In the genomic region with DNA sequence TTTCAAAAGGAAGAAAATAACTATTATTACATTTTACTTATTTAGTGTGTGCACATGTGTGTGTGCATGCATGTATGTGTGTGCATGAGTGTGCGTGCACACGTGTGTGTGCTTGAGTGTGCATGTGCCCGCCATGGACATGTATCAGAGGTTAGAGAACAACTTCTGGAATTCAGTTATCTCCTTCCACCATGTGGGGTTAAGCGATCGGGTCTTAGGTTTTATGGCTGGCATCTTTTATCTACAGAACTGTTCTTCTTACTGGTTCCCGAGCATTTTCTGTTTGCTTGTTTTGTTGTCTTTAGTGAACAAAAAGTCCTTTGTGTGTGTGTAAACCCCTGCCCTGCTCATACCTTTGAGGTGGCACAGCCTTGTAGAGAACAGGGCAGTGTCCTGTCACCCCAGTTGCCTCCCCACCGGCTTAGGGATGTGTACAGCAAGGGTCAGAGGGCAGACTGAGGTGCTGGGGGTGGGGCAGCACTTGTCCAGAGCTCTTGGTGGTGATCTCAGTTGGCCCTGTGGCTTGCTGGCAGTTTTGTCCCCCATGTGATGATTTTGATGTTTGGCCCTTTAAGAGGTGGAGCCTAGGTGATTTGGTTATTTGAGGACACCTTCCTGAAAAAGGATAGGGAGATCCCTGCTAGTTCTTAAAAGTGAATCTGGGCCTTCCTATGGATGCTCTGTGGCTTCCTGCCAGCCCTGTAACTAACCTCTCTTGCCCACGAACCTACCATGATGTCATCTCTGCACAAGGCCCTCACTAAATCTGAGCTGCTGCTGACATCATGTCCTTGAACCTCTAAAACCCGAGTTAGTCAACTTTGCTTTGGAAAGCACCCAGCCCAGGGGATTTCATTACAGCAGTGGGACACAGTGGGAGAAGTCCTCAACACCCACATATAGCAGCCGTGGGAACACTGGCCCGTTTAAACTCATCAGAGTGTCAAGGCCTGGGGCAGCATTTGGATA, we compare ENCODE assay signal across 9 mouse cellular contexts. TPM values are rescaled to one million over a fixed set of nuclear protein-coding genes. Genes with fewer than 3 reads are reported as not detected.
DNase-seq lines count a peak whose midpoint lies in the region; ATAC-seq and TF ChIP-seq lines count a peak whose summit lies in the region.
"Had no signal": no experiment of that assay in that cellular context is flagged by ENCODE, and none has a peak within 500 bp of the region (broad histone marks: within the 10 kb centered on the region; RNA-seq: fewer than 3 reads in every experiment).

No protein-coding gene starts in this region.

- 67% methylated on average over 11 of the region's 11 CpGs for WGBS in spleen, adult 2 months
- WGBS in limb, embryonic 15.5 days: 60% methylated on average over 11 of the region's 11 CpGs

- H3K27me3 ChIP-seq in spleen, adult 2 months (ENCODE audit: control insufficient read depth, insufficient read depth, low read length): no peaks in the 10 kb centered on the region
- H3K27me3 ChIP-seq in limb, embryonic 15.5 days: no peaks in the 10 kb centered on the region

- ATAC-seq in cerebellum, adult (ENCODE audit: insufficient number of reproducible peaks, low FRiP score, low TSS enrichment): no peak
- no peak for ATAC-seq in limb, embryonic 15.5 days (ENCODE audit: insufficient number of reproducible peaks, low FRiP score, low TSS enrichment, low read depth)

- peak; percentile 45 for DNase-seq in cerebellum, adult 11-12 months
- no peak for DNase-seq in spleen, adult 2 months (ENCODE audit: low read depth in 1 of 2, low spot score in 2 of 2)
- no peak for DNase-seq in spleen, adult 12 weeks (ENCODE audit: low spot score)
- no peak for DNase-seq in frontal cortex, postnatal 10 days (ENCODE audit: low spot score in 2 of 2)
- DNase-seq in spleen, postnatal 10 days (ENCODE audit: low spot score in 2 of 2): no peak
- DNase-seq in testis, postnatal 10 days (ENCODE audit: low spot score): no peak
- DNase-seq: B cell, adult 2 months had no signal

- peak overlapping the region; percentile 3; the same call in 1 of the 2 replicates for H3K4me2 ChIP-seq in limb, embryonic 15.5 days

- no peak for TF ChIP-seq POLR2A in spleen, adult 2 months (IDR thresholded peaks at IDR 0.05; ENCODE audit: low read depth, low read length)

- H3K9ac ChIP-seq in limb, embryonic 15.5 days: no peak overlapping the region

- TF ChIP-seq CTCF in spleen, adult 2 months (IDR thresholded peaks at IDR 0.05; ENCODE audit: extremely low read depth, insufficient read depth, insufficient read length, insufficient replicate concordance): no peak

- H3K27ac ChIP-seq in spleen, adult 2 months (ENCODE audit: insufficient read depth, low read length): peak overlapping the region; percentile 44; the same call in 1 of the 2 replicates
- H3K27ac ChIP-seq in limb, embryonic 15.5 days: no peak overlapping the region

- H3K9me3 ChIP-seq in limb, embryonic 15.5 days: no peaks in the 10 kb centered on the region

- peaks cover 15% of the 10 kb centered on the region; the same call in 1 of the 2 replicates for H3K4me1 ChIP-seq in spleen, adult 2 months (ENCODE audit: control insufficient read depth, insufficient read depth, insufficient read length)
- H3K4me1 ChIP-seq in limb, embryonic 15.5 days: peaks cover 64% of the 10 kb centered on the region

- H3K4me3 ChIP-seq in spleen, adult 2 months (ENCODE audit: extremely low read depth, insufficient read depth, insufficient read length): no peak overlapping the region
- H3K4me3 ChIP-seq in limb, embryonic 15.5 days: no peak overlapping the region

- H3K36me3 ChIP-seq in spleen, adult 2 months (ENCODE audit: control insufficient read depth, insufficient read depth, low read length): peaks cover 1% of the 10 kb centered on the region
- peaks cover 5% of the 10 kb centered on the region; the same call in 1 of the 2 replicates for H3K36me3 ChIP-seq in limb, embryonic 15.5 days

RNA-seq across cellular contexts. Expression of a gene that starts 4.7 kb away (rescaled TPM):
- polyA plus RNA-seq in spleen, adult 2 months (2012; rRNA removed): 56.5 and 66.0 TPM in 2 replicates
- polyA plus RNA-seq in limb, embryonic 15.5 days (2015; fragmentation: Nextera tagmentation; extraction: Ambion mirVana): 6.5 and 8.1 TPM in 2 replicates
